8 mouse cellular contexts compared by ENCODE assay signal in genomic region chr4:136069954-136070353, GRCm38 (mm10). TPM values are rescaled to one million over a fixed set of nuclear protein-coding genes. Genes with fewer than 3 reads are reported as not detected.
DNase-seq lines count a peak whose midpoint lies in the region; ATAC-seq lines count a peak whose summit lies in the region.

No protein-coding gene starts in this region.

- H3K27ac ChIP-seq in embryonic facial prominence, embryonic 11.5 days (replicated peaks; ENCODE audit: low read depth, low read length) = no peak overlapping the region
- H3K27ac ChIP-seq in limb, embryonic 13.5 days = peak overlapping the region; percentile 39; the same call in 1 of the 2 replicates

- no peaks in the 10 kb centered on the region for H3K27me3 ChIP-seq in embryonic facial prominence, embryonic 11.5 days (ENCODE audit: control insufficient read depth, insufficient read depth, low read length)
- H3K27me3 ChIP-seq in limb, embryonic 13.5 days = no peaks in the 10 kb centered on the region

- no peak overlapping the region for H3K4me2 ChIP-seq in embryonic facial prominence, embryonic 11.5 days (ENCODE audit: low read depth, low read length)
- H3K4me2 ChIP-seq in limb, embryonic 13.5 days (replicated peaks) = peak overlapping the region; percentile 35

- WGBS in embryonic facial prominence, embryonic 11.5 days = 3% methylated on average over 18 of the region's 18 CpGs
- WGBS in limb, embryonic 13.5 days = 4% methylated on average over 18 of the region's 18 CpGs

- H3K36me3 ChIP-seq in embryonic facial prominence, embryonic 11.5 days (replicated peaks; ENCODE audit: control insufficient read depth, insufficient read depth, low read depth, low read length) = no peaks in the 10 kb centered on the region
- H3K36me3 ChIP-seq in limb, embryonic 13.5 days = no peaks in the 10 kb centered on the region

- H3K4me3 ChIP-seq in embryonic facial prominence, embryonic 11.5 days (ENCODE audit: low read depth, low read length) = no peak overlapping the region
- no peak overlapping the region for H3K4me3 ChIP-seq in limb, embryonic 13.5 days

- DNase-seq in 3134 (ENCODE audit: extremely low read depth, insufficient read length, low spot score) = peak; percentile 93
- DNase-seq in adrenal gland, adult 8-10 months = peak; percentile 75
- peak; percentile 87 for DNase-seq in embryonic facial prominence, embryonic 11.5 days (ENCODE audit: low spot score)
- peak; percentile 87 for DNase-seq in heart, adult 18-20 months
- peak; percentile 66 for DNase-seq in kidney, adult 11 months
- DNase-seq in monocyte, adult 2 months (ENCODE audit: low read depth in 1 of 2, low spot score in 2 of 2) = peak; percentile 29 to 71
- peak; percentile 79 to 81 for DNase-seq in spleen, postnatal 36 days (ENCODE audit: low spot score in 2 of 2)

- H3K9me3 ChIP-seq in embryonic facial prominence, embryonic 11.5 days (replicated peaks; ENCODE audit: control insufficient read depth, low read length) = no peaks in the 10 kb centered on the region
- no peaks in the 10 kb centered on the region for H3K9me3 ChIP-seq in limb, embryonic 13.5 days

- H3K4me1 ChIP-seq in embryonic facial prominence, embryonic 11.5 days (ENCODE audit: control insufficient read depth, insufficient read depth, low read length) = peaks cover 3% of the 10 kb centered on the region; the same call in 1 of the 2 replicates
- H3K4me1 ChIP-seq in limb, embryonic 13.5 days = peaks cover 18% of the 10 kb centered on the region

- peak overlapping the region; percentile 19; the same call in 1 of the 2 replicates for H3K9ac ChIP-seq in embryonic facial prominence, embryonic 11.5 days (replicated peaks; ENCODE audit: low read length)
- H3K9ac ChIP-seq in limb, embryonic 13.5 days = no peak overlapping the region

- ATAC-seq in embryonic facial prominence, embryonic 11.5 days (replicated peaks; ENCODE audit: insufficient number of reproducible peaks, low FRiP score, low TSS enrichment, low read depth) = peak; percentile 21; the same call in 1 of the 2 replicates
- ATAC-seq in limb, embryonic 13.5 days (ENCODE audit: low FRiP score, low read depth) = peak; percentile 83

RNA-seq across cellular contexts. Expression of gene Rpl11, which starts 16.7 kb away (rescaled TPM):
- 100 to 1,000 TPM; 326 to 545 (median 424) TPM for total RNA-seq in adrenal gland, adult 8-10 months (2022)
- polyA plus RNA-seq in embryonic facial prominence, embryonic 11.5 days (2014; fragmentation: Nextera tagmentation; extraction: Ambion mirVana) = 410 and 431 TPM in 2 replicates
- 100 to 1,000 TPM; 285 to 315 TPM for total RNA-seq in heart, adult 18-20 months (2021)
- 481 and 500 TPM in 2 replicates for polyA plus RNA-seq in limb, embryonic 13.5 days (2015; fragmentation: Nextera tagmentation; extraction: Ambion mirVana)

RNA-seq across cellular contexts. Expression of gene Eloa, which starts 48.4 kb away (rescaled TPM):
- total RNA-seq in adrenal gland, adult 8-10 months (2022) = 10 to 100 TPM; 38.6 to 44.8 (median 43.9) TPM
- 49.9 and 51.0 TPM in 2 replicates for polyA plus RNA-seq in embryonic facial prominence, embryonic 11.5 days (2014; fragmentation: Nextera tagmentation; extraction: Ambion mirVana)
- total RNA-seq in heart, adult 18-20 months (2021) = 10 to 100 TPM; 33.8 to 34.4 TPM
- 41.1 and 45.1 TPM in 2 replicates for polyA plus RNA-seq in limb, embryonic 13.5 days (2015; fragmentation: Nextera tagmentation; extraction: Ambion mirVana)
